Mouse (Mus musculus) E14TG2a.4 (cell line): ENCODE results near the gene Kansl1.

Experiments used
- H3K27me3 ChIP-seq: 2 replicates; pipeline ENCODE4 v1.6.1; 2014; ENCODE audit warnings: low read length, control low read depth; ENCODE audit not compliant: insufficient read depth
- H3K36me3 ChIP-seq: 2 replicates; pipeline ENCODE4 v1.6.1; 2014; ENCODE audit warnings: low read length, control low read depth; ENCODE audit not compliant: insufficient read depth
- H3K4me1 ChIP-seq: replicated peaks from 2 replicates; pipeline ENCODE4 v1.6.1; 2014; ENCODE audit warnings: low read depth, low read length, control low read depth
- H3K4me3 ChIP-seq: replicated peaks from 2 replicates; pipeline ENCODE4 v1.5.1; 2014; ENCODE audit warnings: mild to moderate bottlenecking, low read length
- H3K9me3 ChIP-seq: 2 replicates; pipeline ENCODE4 v1.6.1; 2014; ENCODE audit warnings: low read length, control low read depth
- CTCF ChIP-seq: conservative IDR thresholded peaks from 2 replicates; pipeline ENCODE4 v1.5.1; 2014; ENCODE audit warnings: low read length
- NANOG ChIP-seq: IDR thresholded peaks from 2 replicates; pipeline ENCODE4 v1.6.1; 2014; ENCODE audit warnings: borderline replicate concordance, low read length, mixed read lengths
- POU5F1 ChIP-seq: IDR thresholded peaks from 2 replicates; pipeline ENCODE4 v1.6.1; 2014; ENCODE audit warnings: low read length, borderline replicate concordance

The Kansl1 gene

DNA sequence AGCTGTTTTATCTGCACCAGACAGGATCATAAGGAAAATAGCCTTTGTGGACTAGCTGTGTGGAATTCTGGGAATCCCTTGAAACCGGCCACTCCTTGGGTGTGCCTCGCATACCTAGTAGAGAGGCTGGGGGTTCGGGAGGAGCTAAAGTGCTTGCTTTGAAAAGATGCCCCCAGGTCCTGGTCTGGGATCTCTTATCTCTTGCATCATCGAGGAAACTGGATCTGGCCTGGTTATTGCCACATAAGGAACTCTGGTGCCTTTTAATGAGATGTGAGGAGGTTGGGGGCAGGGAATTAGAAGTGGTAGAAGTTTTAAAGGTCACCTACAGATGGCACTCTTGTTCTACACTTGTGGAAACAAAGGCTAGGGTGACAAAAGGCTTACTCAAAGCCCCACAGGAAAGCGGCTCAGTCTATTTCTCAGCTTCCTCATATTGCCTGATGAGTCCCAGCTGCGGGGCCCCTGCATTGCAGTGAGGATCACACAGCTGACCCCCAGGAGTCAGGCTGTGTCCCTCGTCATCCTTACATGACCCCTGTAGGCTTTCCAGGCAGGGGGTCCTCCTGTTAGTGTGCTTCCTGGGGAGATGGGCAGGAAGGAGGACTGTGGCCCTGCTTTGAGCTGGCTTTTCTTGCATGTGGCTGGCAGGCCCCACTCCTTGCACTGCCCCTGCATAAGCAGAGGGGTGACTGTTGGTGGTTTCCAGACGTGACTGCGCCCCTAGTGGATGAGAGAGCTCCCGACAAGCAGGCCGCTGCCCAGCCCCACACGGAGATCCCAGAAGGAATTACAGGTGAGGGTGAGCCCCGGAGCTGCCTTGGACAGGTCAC, 179.2 kb downstream of the Kansl1 start:
- TF ChIP-seq NANOG (no peak), POU5F1 (no peak), CTCF (peak; percentile 94)
- Histone ChIP-seq H3K4me1 (peaks cover 88% of the 10 kb centered on the region), H3K27me3 (no peaks in the 10 kb centered on the region), H3K9me3 (peaks cover 10% of the 10 kb centered on the region), H3K4me3 (peak overlapping the region; percentile 71), H3K36me3 (no peaks in the 10 kb centered on the region)

DNA sequence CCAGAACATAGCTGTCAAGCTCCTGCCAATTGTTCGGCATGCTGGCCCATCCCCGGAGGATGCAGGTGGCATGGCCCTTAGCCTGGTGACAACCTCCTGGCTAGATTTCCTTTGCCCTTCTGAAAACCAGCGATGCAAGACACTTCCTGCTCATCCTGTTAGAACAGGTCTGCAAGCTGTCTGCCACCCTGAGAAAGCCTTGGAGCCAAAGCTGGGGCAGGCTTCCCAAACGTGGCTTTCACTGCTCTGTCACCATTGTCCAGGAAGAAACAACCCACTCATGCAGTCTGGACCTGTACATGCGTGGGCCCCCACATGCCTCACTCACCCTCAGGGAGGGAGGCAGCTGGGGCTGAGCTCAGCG, 179.8 kb downstream of the Kansl1 start:
- peaks cover 10% of the 10 kb centered on the region for H3K9me3 ChIP-seq
- H3K36me3 ChIP-seq, result no peaks in the 10 kb centered on the region
- TF ChIP-seq CTCF, result no peak
- no peak for TF ChIP-seq POU5F1
- TF ChIP-seq NANOG, result no peak
- peak overlapping the region; percentile 71 for H3K4me3 ChIP-seq
- peaks cover 83% of the 10 kb centered on the region for H3K4me1 ChIP-seq
- no peaks in the 10 kb centered on the region for H3K27me3 ChIP-seq

DNA sequence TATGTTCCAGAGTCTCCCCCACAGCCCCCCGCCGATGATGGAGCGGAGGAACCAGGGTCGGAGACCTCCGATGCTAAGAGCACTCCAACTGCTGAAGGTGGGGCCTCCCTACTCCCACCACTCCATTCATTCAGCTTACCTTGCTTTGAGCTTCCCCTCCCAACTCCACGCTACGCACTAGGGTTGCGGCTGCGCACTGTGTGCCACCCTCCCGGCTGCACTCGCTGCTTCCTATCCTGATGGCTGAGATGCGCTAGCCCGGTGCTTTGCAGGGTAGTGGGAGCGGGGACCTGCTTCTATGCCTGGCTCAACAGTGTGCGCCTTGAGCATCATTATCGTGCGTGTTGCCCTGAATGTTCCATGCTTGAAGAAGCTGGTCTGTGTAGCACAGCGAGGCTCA, 181.5 kb downstream of the Kansl1 start:
- no peaks in the 10 kb centered on the region for H3K36me3 ChIP-seq
- H3K4me1 ChIP-seq, result peaks cover 73% of the 10 kb centered on the region
- H3K27me3 ChIP-seq, result no peaks in the 10 kb centered on the region
- H3K4me3 ChIP-seq, result peak overlapping the region; percentile 63
- H3K9me3 ChIP-seq, result peaks cover 10% of the 10 kb centered on the region
- TF ChIP-seq POU5F1 (no peak), CTCF (no peak), NANOG (no peak)
